Mouse (Mus musculus): ENCODE measurements at regions not wholly inside any gene's neighbourhood (a gene's known extent, or its start where the extent isn't known, plus 50 kb on each side); places are given as distances from the start of the nearest gene placed in this dataset.

GRCm38 (mm10) chr11:37650095-37650494 lies 414.3 kb upstream of the Tenm2 start:
- in situ Hi-C loops (cut with MboI, MseI): no loop called here

GRCm38 (mm10) chr11:37623290-37623689 lies 387.5 kb upstream of the Tenm2 start:
- in situ Hi-C loops (cut with MboI, MseI): no loop called here

- in situ Hi-C loops (cut with MboI, MseI): no loop called here
Observed at GRCm38 (mm10) chr11:37600533-37600932, 364.8 kb upstream of the Tenm2 start.

- in situ Hi-C loops (cut with MboI, MseI): no loop called here
Observed at GRCm38 (mm10) chr11:37582236-37582635, 346.5 kb upstream of the Tenm2 start.

GRCm38 (mm10) chr11:37533624-37534023 lies 297.9 kb upstream of the Tenm2 start:
- in situ Hi-C loops (cut with MboI, MseI): no loop called here

- in situ Hi-C loops (cut with MboI, MseI): no loop called here
Observed at GRCm38 (mm10) chr11:37532476-37532875, 296.7 kb upstream of the Tenm2 start.

- in situ Hi-C loops (cut with MboI, MseI): no loop called here
Observed at GRCm38 (mm10) chr11:37498463-37499015, 262.8 kb upstream of the Tenm2 start.

- in situ Hi-C loops (cut with MboI, MseI): no loop called here
Observed at GRCm38 (mm10) chr11:37497874-37498273, 262.1 kb upstream of the Tenm2 start.

- in situ Hi-C loops (cut with MboI, MseI): no loop called here
Observed at GRCm38 (mm10) chr11:37480236-37480635, 244.5 kb upstream of the Tenm2 start.

- in situ Hi-C loops (cut with MboI, MseI): no loop called here
Observed at GRCm38 (mm10) chr11:37478970-37479482, 243.3 kb upstream of the Tenm2 start.

- in situ Hi-C loops (cut with MboI, MseI): no loop called here
Observed at GRCm38 (mm10) chr11:37474068-37474467, 238.3 kb upstream of the Tenm2 start.

- in situ Hi-C loops (cut with MboI, MseI): no loop called here
Observed at GRCm38 (mm10) chr11:37463658-37464420, 228.1 kb upstream of the Tenm2 start.

- in situ Hi-C loops (cut with MboI, MseI): no loop called here
Observed at GRCm38 (mm10) chr11:37462375-37462774, 226.6 kb upstream of the Tenm2 start.

- in situ Hi-C loops (cut with MboI, MseI): no loop called here
Observed at GRCm38 (mm10) chr11:37447361-37447760, 211.6 kb upstream of the Tenm2 start.

GRCm38 (mm10) chr11:37446626-37447025 lies 210.9 kb upstream of the Tenm2 start:
- in situ Hi-C loops (cut with MboI, MseI): no loop called here

GRCm38 (mm10) chr11:37442781-37443180 lies 207.0 kb upstream of the Tenm2 start:
- in situ Hi-C loops (cut with MboI, MseI): no loop called here

GRCm38 (mm10) chr11:37434600-37434999 lies 198.8 kb upstream of the Tenm2 start:
- in situ Hi-C loops (cut with MboI, MseI): no loop called here

- in situ Hi-C loops (cut with MboI, MseI): no loop called here
Observed at GRCm38 (mm10) chr11:37424312-37425169, 188.8 kb upstream of the Tenm2 start.

GRCm38 (mm10) chr11:37412868-37413267 lies 177.1 kb upstream of the Tenm2 start:
- in situ Hi-C loops (cut with MboI, MseI): no loop called here

- in situ Hi-C loops (cut with MboI, MseI): no loop called here
Observed at GRCm38 (mm10) chr11:37367971-37368370, 132.2 kb upstream of the Tenm2 start.

- in situ Hi-C loops (cut with MboI, MseI): no loop called here
Observed at GRCm38 (mm10) chr11:37364430-37364829, 128.7 kb upstream of the Tenm2 start.

GRCm38 (mm10) chr11:37355074-37355473 lies 119.3 kb upstream of the Tenm2 start:
- in situ Hi-C loops (cut with MboI, MseI): no loop called here
